Mouse (Mus musculus): ENCODE measurements at regions not wholly inside any gene's neighbourhood (a gene's known extent, or its start where the extent isn't known, plus 50 kb on each side); places are given as distances from the start of the nearest gene placed in this dataset.

GRCm38 (mm10) chr12:54566532-54567425 is 89.6 kb downstream of the Sptssa start:
- no peak overlapping the region for H3K27ac ChIP-seq (replicated peaks; ENCODE audit: low read depth, low read length)

GRCm38 (mm10) chr12:54561981-54562380 is 94.4 kb downstream of the Sptssa start:
- no peak for ATAC-seq (ENCODE audit: low FRiP score, low read depth)
- H3K4me3 ChIP-seq (replicated peaks; ENCODE audit: low read length): no peak overlapping the region
- no peak overlapping the region for H3K4me2 ChIP-seq (replicated peaks; ENCODE audit: low read depth, low read length, severe bottlenecking)
- H3K4me1 ChIP-seq (ENCODE audit: control insufficient read depth, insufficient read depth, low read length): no peaks in the 10 kb centered on the region
- no peak for DNase-seq (ENCODE audit: low spot score)
- no peaks in the 10 kb centered on the region for H3K36me3 ChIP-seq (ENCODE audit: control insufficient read depth, insufficient read depth, low read length)
- WGBS: 92% methylated on average over 4 of the region's 4 CpGs
- no peak for TF ChIP-seq POLR2A (IDR thresholded peaks at IDR 0.05; ENCODE audit: borderline replicate concordance, extremely low read depth, insufficient read depth, insufficient read length)
- H3K27me3 ChIP-seq (ENCODE audit: control insufficient read depth, insufficient read depth, low read length): no peaks in the 10 kb centered on the region
- no peak overlapping the region for H3K27ac ChIP-seq (replicated peaks; ENCODE audit: low read depth, low read length)
- H3K9ac ChIP-seq (ENCODE audit: low read depth, low read length, severe bottlenecking): no peak overlapping the region
- H3K9me3 ChIP-seq (ENCODE audit: control insufficient read depth, low read length): no peaks in the 10 kb centered on the region

More at GRCm38 (mm10) chr12:54566532-54567425, 89.6 kb downstream of the Sptssa start:
- no peak overlapping the region for H3K9ac ChIP-seq (ENCODE audit: low read depth, low read length, severe bottlenecking)
- no peaks in the 10 kb centered on the region for H3K36me3 ChIP-seq (ENCODE audit: control insufficient read depth, insufficient read depth, low read length)
- no peak for DNase-seq (ENCODE audit: low spot score)
- no peak for ATAC-seq (ENCODE audit: low FRiP score, low read depth)
- no peaks in the 10 kb centered on the region for H3K9me3 ChIP-seq (ENCODE audit: control insufficient read depth, low read length)
- TF ChIP-seq POLR2A (IDR thresholded peaks at IDR 0.05; ENCODE audit: borderline replicate concordance, extremely low read depth, insufficient read depth, insufficient read length): no peak
- 87% methylated on average over 23 of the region's 23 CpGs for WGBS
- H3K27me3 ChIP-seq (ENCODE audit: control insufficient read depth, insufficient read depth, low read length): no peaks in the 10 kb centered on the region
- H3K4me3 ChIP-seq (replicated peaks; ENCODE audit: low read length): no peak overlapping the region
- H3K4me1 ChIP-seq (ENCODE audit: control insufficient read depth, insufficient read depth, low read length): no peaks in the 10 kb centered on the region
- no peak overlapping the region for H3K4me2 ChIP-seq (replicated peaks; ENCODE audit: low read depth, low read length, severe bottlenecking)

- no peak for TF ChIP-seq POLR2A (IDR thresholded peaks at IDR 0.05; ENCODE audit: borderline replicate concordance, extremely low read depth, insufficient read depth, insufficient read length)
- Histone ChIP-seq H3K4me3 (replicated peaks; ENCODE audit: low read length) (no peak overlapping the region), H3K27me3 (ENCODE audit: control insufficient read depth, insufficient read depth, low read length) (no peaks in the 10 kb centered on the region), H3K4me2 (replicated peaks; ENCODE audit: low read depth, low read length, severe bottlenecking) (no peak overlapping the region), H3K36me3 (ENCODE audit: control insufficient read depth, insufficient read depth, low read length) (no peaks in the 10 kb centered on the region), H3K9ac (ENCODE audit: low read depth, low read length, severe bottlenecking) (no peak overlapping the region), H3K9me3 (ENCODE audit: control insufficient read depth, low read length) (no peaks in the 10 kb centered on the region), H3K27ac (replicated peaks; ENCODE audit: low read depth, low read length) (no peak overlapping the region), H3K4me1 (ENCODE audit: control insufficient read depth, insufficient read depth, low read length) (no peaks in the 10 kb centered on the region)
- DNase-seq (ENCODE audit: low spot score) (peak; percentile 42), ATAC-seq (ENCODE audit: low FRiP score, low read depth) (no peak)
- WGBS: 23% methylated on average over 2 of the region's 2 CpGs
Observed at GRCm38 (mm10) chr12:54558106-54558505, 98.3 kb downstream of the Sptssa start.

DNA sequence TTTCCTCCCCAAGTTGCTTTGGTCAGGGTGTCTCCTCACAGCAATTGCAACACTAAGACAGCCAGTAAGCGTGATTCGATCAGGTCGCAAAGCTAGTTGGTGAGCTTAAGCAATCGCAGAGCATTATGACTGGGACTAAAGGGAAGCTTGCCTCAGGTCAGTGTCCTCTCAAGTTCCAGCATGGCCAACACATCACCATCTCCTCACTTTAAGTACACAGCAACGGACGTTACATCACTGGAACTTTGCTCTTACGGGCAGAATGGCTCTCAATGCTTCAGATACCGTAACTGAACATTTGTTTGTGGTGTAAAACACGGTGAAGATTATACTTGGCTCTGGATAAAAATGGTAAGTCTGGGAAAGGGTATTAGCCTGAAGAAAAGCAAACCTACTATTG is 106.7 kb downstream of the Sptssa start:
- Histone ChIP-seq H3K9ac (ENCODE audit: low read depth, low read length, severe bottlenecking) (no peak overlapping the region), H3K4me2 (replicated peaks; ENCODE audit: low read depth, low read length, severe bottlenecking) (no peak overlapping the region), H3K9me3 (ENCODE audit: control insufficient read depth, low read length) (no peaks in the 10 kb centered on the region), H3K4me3 (replicated peaks; ENCODE audit: low read length) (no peak overlapping the region), H3K27me3 (ENCODE audit: control insufficient read depth, insufficient read depth, low read length) (no peaks in the 10 kb centered on the region), H3K27ac (replicated peaks; ENCODE audit: low read depth, low read length) (no peak overlapping the region), H3K36me3 (ENCODE audit: control insufficient read depth, insufficient read depth, low read length) (no peaks in the 10 kb centered on the region), H3K4me1 (ENCODE audit: control insufficient read depth, insufficient read depth, low read length) (no peaks in the 10 kb centered on the region)
- 82% methylated on average over 9 of the region's 9 CpGs for WGBS
- DNase-seq (ENCODE audit: low spot score) (no peak), ATAC-seq (ENCODE audit: low FRiP score, low read depth) (no peak)
- no peak for TF ChIP-seq POLR2A (IDR thresholded peaks at IDR 0.05; ENCODE audit: borderline replicate concordance, extremely low read depth, insufficient read depth, insufficient read length)

DNA sequence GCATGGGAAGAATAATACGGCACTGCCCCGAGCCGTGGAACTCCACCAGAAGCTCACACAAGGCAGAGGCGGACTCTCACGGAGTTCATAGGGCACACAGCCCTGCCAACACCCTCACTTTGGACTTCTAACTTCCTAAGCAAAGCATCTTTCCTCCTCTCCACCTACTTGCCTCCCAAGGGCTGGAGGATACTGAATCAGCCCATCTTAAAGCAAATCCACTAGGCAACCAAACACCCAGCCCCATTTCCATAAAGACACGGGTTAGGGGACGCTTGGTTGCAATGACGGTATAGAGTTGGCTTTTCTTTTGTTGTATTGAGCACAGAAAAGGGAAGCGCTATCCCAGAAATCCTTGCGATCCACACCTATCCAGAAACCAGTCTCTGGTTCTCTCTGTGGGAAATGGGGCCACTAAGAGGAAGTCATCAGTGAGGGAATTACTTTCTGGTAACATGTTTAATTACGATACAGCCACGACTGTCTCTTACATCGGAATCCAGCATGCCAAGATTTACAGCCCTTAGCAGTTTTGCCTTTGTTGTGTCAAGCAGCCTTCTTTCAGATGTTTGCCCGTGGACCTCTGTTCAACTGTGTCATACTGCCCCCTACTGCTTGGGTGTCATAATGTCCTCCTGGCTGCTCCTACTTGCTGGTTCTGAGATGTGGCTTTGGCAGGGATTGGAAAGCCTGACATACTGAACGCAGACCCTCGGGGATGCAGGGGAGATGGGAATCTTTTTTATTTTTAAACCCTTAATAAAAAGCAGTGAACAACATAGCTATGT is 110.4 kb downstream of the Sptssa start:
- Histone ChIP-seq H3K4me2 (replicated peaks; ENCODE audit: low read depth, low read length, severe bottlenecking) (no peak overlapping the region), H3K9ac (ENCODE audit: low read depth, low read length, severe bottlenecking) (no peak overlapping the region), H3K36me3 (ENCODE audit: control insufficient read depth, insufficient read depth, low read length) (no peaks in the 10 kb centered on the region), H3K9me3 (ENCODE audit: control insufficient read depth, low read length) (0 out of 2 replicates have a peak, but pooled peaks cover 4% of the 10 kb centered on the region), H3K27me3 (ENCODE audit: control insufficient read depth, insufficient read depth, low read length) (no peaks in the 10 kb centered on the region), H3K4me1 (ENCODE audit: control insufficient read depth, insufficient read depth, low read length) (no peaks in the 10 kb centered on the region), H3K27ac (replicated peaks; ENCODE audit: low read depth, low read length) (no peak overlapping the region), H3K4me3 (replicated peaks; ENCODE audit: low read length) (no peak overlapping the region)
- WGBS: 41% methylated on average over 16 of the region's 16 CpGs
- TF ChIP-seq POLR2A (IDR thresholded peaks at IDR 0.05; ENCODE audit: borderline replicate concordance, extremely low read depth, insufficient read depth, insufficient read length): no peak
- DNase-seq (ENCODE audit: low spot score) (peak; percentile 82), ATAC-seq (ENCODE audit: low FRiP score, low read depth) (peak; percentile 65; the same call in 1 of the 2 replicates)

All from limb, embryonic 14.5 days (tissue).